Mouse (Mus musculus): ENCODE data around the gene Akip1. TPM values are rescaled to one million over a fixed set of nuclear protein-coding genes. Genes with fewer than 3 reads are reported as not detected.

The Akip1 gene
- polyA plus RNA-seq, 1 experiment from 2014 or later: 27.6 TPM

- Histone ChIP-seq H3K4me1 (no peaks in the 10 kb centered on the region), H3K27ac (no peak overlapping the region), H3K4me3 (no peak overlapping the region), H3K27me3 (ENCODE audit: poor library complexity, severe bottlenecking) (no peaks in the 10 kb centered on the region), H3K9me3 (no peaks in the 10 kb centered on the region), H3K36me3 (replicated peaks) (peaks cover 47% of the 10 kb centered on the region)
- DNase-seq (ENCODE audit: extremely low spot score, low spot score): no peak
- whole genome bisulfite sequencing: 95% methylated on average over 2 of the region's 2 CpGs
These were observed 10.0 kb downstream of the Akip1 start for GRCm38 (mm10) chr7:109713434-109713982.

- Histone ChIP-seq H3K27ac (no peak overlapping the region), H3K36me3 (replicated peaks) (no peaks in the 10 kb centered on the region), H3K27me3 (ENCODE audit: poor library complexity, severe bottlenecking) (no peaks in the 10 kb centered on the region), H3K4me3 (no peak overlapping the region), H3K9me3 (peaks cover 5% of the 10 kb centered on the region; the same call in 1 of the 2 replicates), H3K4me1 (no peaks in the 10 kb centered on the region)
- WGBS: 68% methylated on average over 9 of the region's 9 CpGs
- no peak for DNase-seq (ENCODE audit: extremely low spot score, low spot score)
These were observed 15.8 kb downstream of the Akip1 start for GRCm38 (mm10) chr7:109719286-109719685.

GRCm38 (mm10) chr7:109722618-109723017 is 19.1 kb downstream of the Akip1 start:
- H3K27ac ChIP-seq: no peak overlapping the region
- H3K27me3 ChIP-seq (ENCODE audit: poor library complexity, severe bottlenecking): no peaks in the 10 kb centered on the region
- no peak for DNase-seq (ENCODE audit: extremely low spot score, low spot score)
- no peaks in the 10 kb centered on the region for H3K36me3 ChIP-seq (replicated peaks)
- H3K4me3 ChIP-seq: no peak overlapping the region
- WGBS: 96% methylated on average over 2 of the region's 2 CpGs
- H3K9me3 ChIP-seq: peaks cover 5% of the 10 kb centered on the region; the same call in 1 of the 2 replicates
- no peaks in the 10 kb centered on the region for H3K4me1 ChIP-seq

- Histone ChIP-seq H3K27me3 (ENCODE audit: poor library complexity, severe bottlenecking) (no peaks in the 10 kb centered on the region), H3K9me3 (peaks cover 5% of the 10 kb centered on the region; the same call in 1 of the 2 replicates), H3K4me1 (no peaks in the 10 kb centered on the region), H3K4me3 (no peak overlapping the region), H3K36me3 (replicated peaks) (no peaks in the 10 kb centered on the region), H3K27ac (no peak overlapping the region)
- WGBS: 95% methylated on average over 8 of the region's 8 CpGs
- no peak for DNase-seq (ENCODE audit: extremely low spot score, low spot score)
These were observed 19.6 kb downstream of the Akip1 start for GRCm38 (mm10) chr7:109723114-109723513.

GRCm38 (mm10) chr7:109723697-109724096 is 20.2 kb downstream of the Akip1 start, which contains the start of gene BC051019:
TSS of gene BC051019 (minus strand) at chr7:109723850.
- DNase-seq (ENCODE audit: extremely low spot score, low spot score): no peak
- Histone ChIP-seq H3K4me1 (no peaks in the 10 kb centered on the region), H3K36me3 (replicated peaks) (no peaks in the 10 kb centered on the region), H3K9me3 (peaks cover 5% of the 10 kb centered on the region; the same call in 1 of the 2 replicates), H3K4me3 (no peak within 1 kb of the TSS), H3K27me3 (ENCODE audit: poor library complexity, severe bottlenecking) (no peaks in the 10 kb centered on the region), H3K27ac (no peak within 1 kb of the TSS)
- 98% methylated on average over 5 of the region's 5 CpGs for WGBS

GRCm38 (mm10) chr7:109731626-109732025 is 28.1 kb downstream of the Akip1 start, which contains the start of gene Ascl3:
TSS of gene Ascl3 (minus strand) at chr7:109731726.
- peaks cover 5% of the 10 kb centered on the region; the same call in 1 of the 2 replicates for H3K36me3 ChIP-seq (replicated peaks)
- no peaks in the 10 kb centered on the region for H3K27me3 ChIP-seq (ENCODE audit: poor library complexity, severe bottlenecking)
- whole genome bisulfite sequencing: 90% methylated on average over 5 of the region's 5 CpGs
- DNase-seq (ENCODE audit: extremely low spot score, low spot score): no peak
- H3K27ac ChIP-seq: no peak within 1 kb of the TSS
- peaks cover 9% of the 10 kb centered on the region for H3K4me1 ChIP-seq
- H3K9me3 ChIP-seq: no peaks in the 10 kb centered on the region
- no peak within 1 kb of the TSS for H3K4me3 ChIP-seq

- H3K27ac ChIP-seq: no peak overlapping the region
- H3K9me3 ChIP-seq: no peaks in the 10 kb centered on the region
- 89% methylated on average over 4 of the region's 4 CpGs for WGBS
- no peak overlapping the region for H3K4me3 ChIP-seq
- peaks cover 8% of the 10 kb centered on the region; the same call in 1 of the 2 replicates for H3K36me3 ChIP-seq (replicated peaks)
- peaks cover 9% of the 10 kb centered on the region for H3K4me1 ChIP-seq
- DNase-seq (ENCODE audit: extremely low spot score, low spot score): no peak
- no peaks in the 10 kb centered on the region for H3K27me3 ChIP-seq (ENCODE audit: poor library complexity, severe bottlenecking)
These were observed 31.3 kb downstream of the Akip1 start for GRCm38 (mm10) chr7:109734806-109735205.

- no peak for DNase-seq (ENCODE audit: extremely low spot score, low spot score)
- Histone ChIP-seq H3K4me3 (no peak overlapping the region), H3K27ac (no peak overlapping the region), H3K27me3 (ENCODE audit: poor library complexity, severe bottlenecking) (no peaks in the 10 kb centered on the region), H3K4me1 (no peaks in the 10 kb centered on the region), H3K9me3 (no peaks in the 10 kb centered on the region), H3K36me3 (replicated peaks) (peaks cover 35% of the 10 kb centered on the region)
- WGBS: 90% methylated on average over 5 of the region's 5 CpGs
These were observed 36.4 kb downstream of the Akip1 start for GRCm38 (mm10) chr7:109739822-109740370.

- no peak overlapping the region for H3K27ac ChIP-seq
- H3K4me3 ChIP-seq: no peak overlapping the region
- H3K27me3 ChIP-seq (ENCODE audit: poor library complexity, severe bottlenecking): no peaks in the 10 kb centered on the region
- DNase-seq (ENCODE audit: extremely low spot score, low spot score): no peak
- H3K4me1 ChIP-seq: no peaks in the 10 kb centered on the region
- H3K36me3 ChIP-seq (replicated peaks): peaks cover 41% of the 10 kb centered on the region
- 84% methylated on average over 1 of the region's 1 CpGs for WGBS
- no peaks in the 10 kb centered on the region for H3K9me3 ChIP-seq
These were observed 37.6 kb downstream of the Akip1 start for GRCm38 (mm10) chr7:109741060-109741459.

- Histone ChIP-seq H3K36me3 (replicated peaks) (peaks cover 36% of the 10 kb centered on the region), H3K4me1 (no peaks in the 10 kb centered on the region), H3K4me3 (no peak overlapping the region), H3K27me3 (ENCODE audit: poor library complexity, severe bottlenecking) (no peaks in the 10 kb centered on the region), H3K9me3 (no peaks in the 10 kb centered on the region), H3K27ac (no peak overlapping the region)
- 92% methylated on average over 4 of the region's 4 CpGs for WGBS
- DNase-seq (ENCODE audit: extremely low spot score, low spot score): no peak
These were observed 38.2 kb downstream of the Akip1 start for GRCm38 (mm10) chr7:109741703-109742102.

GRCm38 (mm10) chr7:109747747-109748146 is 44.3 kb downstream of the Akip1 start:
- no peak overlapping the region for H3K27ac ChIP-seq
- DNase-seq (ENCODE audit: extremely low spot score, low spot score): no peak
- no peaks in the 10 kb centered on the region for H3K27me3 ChIP-seq (ENCODE audit: poor library complexity, severe bottlenecking)
- peaks cover 23% of the 10 kb centered on the region for H3K36me3 ChIP-seq (replicated peaks)
- peaks cover 12% of the 10 kb centered on the region for H3K4me1 ChIP-seq
- WGBS: 69% methylated on average over 1 of the region's 1 CpGs
- H3K9me3 ChIP-seq: no peaks in the 10 kb centered on the region
- no peak overlapping the region for H3K4me3 ChIP-seq

- DNase-seq (ENCODE audit: extremely low spot score, low spot score): no peak
- WGBS: 4% methylated on average over 13 of the region's 13 CpGs
- H3K4me1 ChIP-seq: peaks cover 20% of the 10 kb centered on the region
- peak overlapping the region; percentile 92 for H3K27ac ChIP-seq
- H3K36me3 ChIP-seq (replicated peaks): no peaks in the 10 kb centered on the region; the same call in 1 of the 2 replicates
- no peaks in the 10 kb centered on the region for H3K27me3 ChIP-seq (ENCODE audit: poor library complexity, severe bottlenecking)
- peak overlapping the region; percentile 93 for H3K4me3 ChIP-seq
- H3K9me3 ChIP-seq: no peaks in the 10 kb centered on the region
These were observed 48.0 kb downstream of the Akip1 start for GRCm38 (mm10) chr7:109751427-109752007.
